Mouse (Mus musculus): ENCODE results near the gene Gm28048.

Gm28048 gene

GRCm38 (mm10) chr11:22891242-22891641 is 90.6 kb downstream of the Gm28048 start:
- no peak for DNase-seq (ENCODE audit: low spot score)

- no peak for DNase-seq (ENCODE audit: low spot score)
Measured at GRCm38 (mm10) chr11:22889224-22889623, 92.7 kb downstream of the Gm28048 start.

GRCm38 (mm10) chr11:22886991-22887390 is 94.9 kb downstream of the Gm28048 start:
- no peak for DNase-seq (ENCODE audit: low spot score)

GRCm38 (mm10) chr11:22885350-22885749 is 96.5 kb downstream of the Gm28048 start:
- no peak for DNase-seq (ENCODE audit: low spot score)

GRCm38 (mm10) chr11:22883676-22884075 is 98.2 kb downstream of the Gm28048 start:
- no peak for DNase-seq (ENCODE audit: low spot score)

- no peak for DNase-seq (ENCODE audit: low spot score)
Measured at GRCm38 (mm10) chr11:22882926-22883325, 99.0 kb downstream of the Gm28048 start.

GRCm38 (mm10) chr11:22880383-22881172 is 101.3 kb downstream of the Gm28048 start:
- no peak for DNase-seq (ENCODE audit: low spot score)

- no peak for DNase-seq (ENCODE audit: low spot score)
Measured at GRCm38 (mm10) chr11:22879645-22880044, 102.2 kb downstream of the Gm28048 start.

- no peak for DNase-seq (ENCODE audit: low spot score)
Measured at GRCm38 (mm10) chr11:22876680-22877330, 105.1 kb downstream of the Gm28048 start.

- DNase-seq (ENCODE audit: low spot score) = no peak
Measured at GRCm38 (mm10) chr11:22875279-22875678, 106.6 kb downstream of the Gm28048 start.

- DNase-seq (ENCODE audit: low spot score) = no peak
Measured at GRCm38 (mm10) chr11:22874747-22875146, 107.1 kb downstream of the Gm28048 start.

- DNase-seq (ENCODE audit: low spot score) = no peak
Measured at GRCm38 (mm10) chr11:22873383-22873782, 108.5 kb downstream of the Gm28048 start.

GRCm38 (mm10) chr11:22872307-22872680 is 109.6 kb downstream of the Gm28048 start:
- DNase-seq (ENCODE audit: low spot score) = no peak

- peak; percentile 36 for DNase-seq (ENCODE audit: low spot score)
Measured at GRCm38 (mm10) chr11:22871628-22872306, 110.1 kb downstream of the Gm28048 start.

GRCm38 (mm10) chr11:22868582-22868981 is 113.3 kb downstream of the Gm28048 start:
- no peak for DNase-seq (ENCODE audit: low spot score)

GRCm38 (mm10) chr11:22867691-22868090 is 114.2 kb downstream of the Gm28048 start:
- DNase-seq (ENCODE audit: low spot score) = no peak

GRCm38 (mm10) chr11:22865635-22866246 is 116.1 kb downstream of the Gm28048 start:
- DNase-seq (ENCODE audit: low spot score) = no peak

- DNase-seq (ENCODE audit: low spot score) = no peak
Measured at GRCm38 (mm10) chr11:22864305-22865060, 117.4 kb downstream of the Gm28048 start.

- DNase-seq (ENCODE audit: low spot score) = no peak
Measured at GRCm38 (mm10) chr11:22863581-22863980, 118.3 kb downstream of the Gm28048 start.

- DNase-seq (ENCODE audit: low spot score) = no peak
Measured at GRCm38 (mm10) chr11:22861315-22861714, 120.6 kb downstream of the Gm28048 start.

GRCm38 (mm10) chr11:22860335-22861227 is 121.3 kb downstream of the Gm28048 start, which contains the start of gene B3gnt2:
Gene B3gnt2 (minus strand): TSS chr11:22860961.
- DNase-seq (ENCODE audit: low spot score) = peak; percentile 62
